Mouse (Mus musculus) limb, embryonic 12.5 days (tissue): ENCODE data around the gene Olfr231. TPM values are rescaled to one million over a fixed set of nuclear protein-coding genes. Genes with fewer than 3 reads are reported as not detected.

ENCODE experiments used
- ATAC-seq: fragments of 200-750 bp; cut with Nextera tagmentation; 2 replicates; pipeline ENCODE4 v1.8.0; 2017; ENCODE audit warnings: low read depth, moderate TSS enrichment; ENCODE audit not compliant: insufficient number of reproducible peaks, insufficient read depth, low FRiP score, low TSS enrichment
- H3K27ac ChIP-seq: fragments of 300-500 bp; sonication (generic); 2 replicates; pipeline ENCODE4 v1.5.1; 2016; ENCODE audit warnings: mild to moderate bottlenecking, moderate library complexity
- H3K27me3 ChIP-seq: fragments of 300-500 bp; sonication (generic); 2 replicates; pipeline ENCODE4 v1.6.1; 2016; ENCODE audit warnings: mild to moderate bottlenecking, moderate library complexity
- H3K36me3 ChIP-seq: fragments of 300-500 bp; sonication (generic); 2 replicates; pipeline ENCODE4 v1.6.1; 2016; ENCODE audit warnings: mild to moderate bottlenecking, moderate library complexity
- H3K4me1 ChIP-seq: fragments of 300-500 bp; sonication (generic); replicated peaks from 2 replicates; pipeline ENCODE4 v1.6.1; 2016
- H3K4me2 ChIP-seq: fragments of 300-500 bp; sonication (generic); 2 replicates; pipeline ENCODE4 v1.6.1; 2016; ENCODE audit warnings: mild to moderate bottlenecking, moderate library complexity
- H3K4me3 ChIP-seq: fragments of 300-500 bp; sonication (generic); replicated peaks from 2 replicates; pipeline ENCODE4 v1.5.1; 2016; ENCODE audit warnings: mild to moderate bottlenecking
- H3K9ac ChIP-seq: fragments of 300-500 bp; sonication (generic); replicated peaks from 2 replicates; pipeline ENCODE4 v1.6.1; 2016; ENCODE audit warnings: mild to moderate bottlenecking, moderate library complexity
- H3K9me3 ChIP-seq: fragments of 300-500 bp; sonication (generic); 2 replicates; pipeline ENCODE4 v1.6.1; 2016; ENCODE audit warnings: mild to moderate bottlenecking, moderate library complexity
- WGBS: fragments of 180-500 bp; shearing (Covaris S2); methylation state at CpG from one replicate; pipeline ENCODE4 v1.1.7; 2016; 5-methylcytosine and 5-hydroxymethylcytosine counted together
- polyA plus RNA-seq: library from polyadenylated mRNA; unstranded; fragments of >200 nt; fragmentation: Nextera tagmentation; extraction: Ambion mirVana; gene quantifications from 2 replicates; pipeline ENCODE4 v1.2.1, GENCODE M21; 2016

The Olfr231 gene
- polyA plus RNA-seq, 1 experiment from 2014 or later = not detected

- no peak for ATAC-seq
Observed at GRCm38 (mm10) chr1:174096591-174096990, 24.4 kb downstream of the Olfr231 start, which contains the start of gene Olfr427. Gene Olfr427 (plus strand): TSS chr1:174096891.

GRCm38 (mm10) chr1:174084031-174084430 lies 36.9 kb downstream of the Olfr231 start, which contains the start of gene Olfr429:
Gene Olfr429 (plus strand): TSS chr1:174084331.
- H3K9me3 ChIP-seq = no peaks in the 10 kb centered on the region

More at GRCm38 (mm10) chr1:174096591-174096990, 24.4 kb downstream of the Olfr231 start, which contains the start of gene Olfr427:
- H3K4me3 ChIP-seq = no peak within 1 kb of the TSS
- H3K27me3 ChIP-seq = no peaks in the 10 kb centered on the region
- no peaks in the 10 kb centered on the region for H3K9me3 ChIP-seq
- no peak within 1 kb of the TSS for H3K4me2 ChIP-seq
- no peaks in the 10 kb centered on the region for H3K36me3 ChIP-seq
- WGBS = 87% methylated on average over 1 of the region's 1 CpGs
- no peak within 1 kb of the TSS for H3K27ac ChIP-seq
- no peak within 1 kb of the TSS for H3K9ac ChIP-seq
- no peaks in the 10 kb centered on the region for H3K4me1 ChIP-seq

GRCm38 (mm10) chr1:174066305-174066704 lies 54.7 kb downstream of the Olfr231 start, which contains the start of gene Olfr430:
Gene Olfr430 (plus strand): TSS chr1:174066605.
- Histone ChIP-seq H3K4me1 (no peaks in the 10 kb centered on the region), H3K9me3 (no peaks in the 10 kb centered on the region), H3K4me3 (no peak within 1 kb of the TSS), H3K9ac (no peak within 1 kb of the TSS), H3K27me3 (no peaks in the 10 kb centered on the region), H3K27ac (no peak within 1 kb of the TSS), H3K4me2 (no peak within 1 kb of the TSS), H3K36me3 (no peaks in the 10 kb centered on the region)
- WGBS = 89% methylated on average over 3 of the region's 3 CpGs
- no peak for ATAC-seq

More at GRCm38 (mm10) chr1:174084031-174084430, 36.9 kb downstream of the Olfr231 start, which contains the start of gene Olfr429:
- Histone ChIP-seq H3K36me3 (no peaks in the 10 kb centered on the region), H3K27ac (no peak within 1 kb of the TSS), H3K27me3 (no peaks in the 10 kb centered on the region), H3K4me2 (no peak within 1 kb of the TSS), H3K4me1 (no peaks in the 10 kb centered on the region), H3K4me3 (no peak within 1 kb of the TSS), H3K9ac (no peak within 1 kb of the TSS)
- WGBS = 95% methylated on average over 2 of the region's 2 CpGs
- no peak for ATAC-seq

Other genes with a start within 250 kb of the Olfr231 start
- gene Ifi211, start 208.1 kb downstream of the Olfr231 start, polyA plus RNA-seq = 0.14 and 0.40 TPM in 2 replicates
- 0.80 and 1.7 TPM in 2 replicates for gene Mndal, start 178.7 kb downstream of the Olfr231 start, polyA plus RNA-seq
- 0.20 and 0.73 TPM in 2 replicates for gene Ifi203, start 178.5 kb downstream of the Olfr231 start, polyA plus RNA-seq
- 0.17 TPM in 1 of 2 replicates, not detected in the other for gene Ifi202b, start 138.4 kb downstream of the Olfr231 start, polyA plus RNA-seq
- gene Ifi205, start 89.4 kb downstream of the Olfr231 start, polyA plus RNA-seq = 0.16 TPM in 1 of 2 replicates, not detected in the other
- 0.09 TPM in 1 of 2 replicates, not detected in the other for gene Olfr433, start 80.5 kb downstream of the Olfr231 start, polyA plus RNA-seq
- gene Olfr432, start 72.0 kb downstream of the Olfr231 start, polyA plus RNA-seq = not detected in 2 replicates
- not detected in 2 replicates for gene Olfr430, start 54.6 kb downstream of the Olfr231 start, polyA plus RNA-seq
- not detected in 2 replicates for gene Olfr429, start 36.8 kb downstream of the Olfr231 start, polyA plus RNA-seq
- gene Olfr427, start 24.3 kb downstream of the Olfr231 start, polyA plus RNA-seq = not detected in 2 replicates
- not detected in 2 replicates for gene Olfr424, start 10.4 kb upstream of the Olfr231 start, polyA plus RNA-seq
- not detected in 2 replicates for gene Olfr420, start 34.5 kb upstream of the Olfr231 start, polyA plus RNA-seq
- 0.95 and 1.1 TPM in 2 replicates for gene Spta1, start 51.6 kb upstream of the Olfr231 start, polyA plus RNA-seq
- gene Olfr419, start 130.9 kb upstream of the Olfr231 start, polyA plus RNA-seq = not detected in 2 replicates
- gene Mptx1, start 209.4 kb upstream of the Olfr231 start, polyA plus RNA-seq = not detected in 2 replicates
- gene Olfr417, start 244.0 kb upstream of the Olfr231 start, polyA plus RNA-seq = not detected in 2 replicates